Mouse (Mus musculus): Measurements from ENCODE around the gene Nemf. TPM values are rescaled to one million over a fixed set of nuclear protein-coding genes. Genes with fewer than 3 reads are reported as not detected.
"Not testable (repeated sequence)": the region's sequence is repeated elsewhere in the genome, so short reads cannot be mapped to it uniquely, and the experiment has no call there.

The Nemf gene
- total and polyA plus RNA-seq, 2 experiments, result 2.2 to 14.6 TPM

- H3K27me3 ChIP-seq (ENCODE audit: control insufficient read depth, insufficient read depth, low read length), result no peaks in the 10 kb centered on the region
- no peak overlapping the region for H3K9ac ChIP-seq (ENCODE audit: low read depth, low read length)
- no peaks in the 10 kb centered on the region for H3K79me2 ChIP-seq (ENCODE audit: control insufficient read depth, insufficient read depth, low read length)
- 48% methylated on average over 10 of the region's 10 CpGs for WGBS
- peak; percentile 68 for DNase-seq (ENCODE audit: extremely low read depth, low read depth, low spot score)
- no peaks in the 10 kb centered on the region for H3K36me3 ChIP-seq (ENCODE audit: control insufficient read depth, insufficient read depth, low read length)
- 0 out of 2 replicates have a peak, but pooled peaks cover 2% of the 10 kb centered on the region for H3K4me1 ChIP-seq (ENCODE audit: control insufficient read depth, insufficient read depth, low read length)
- TF ChIP-seq POLR2A (IDR thresholded peaks at IDR 0.05; ENCODE audit: extremely low read depth, insufficient read depth, low read length), result no peak
- no peak for TF ChIP-seq CTCF (IDR thresholded peaks at IDR 0.05; ENCODE audit: low read depth, low read length)
- H3K27ac ChIP-seq (replicated peaks; ENCODE audit: insufficient read depth, low read depth, low read length), result no peak overlapping the region
- no peak overlapping the region for H3K4me3 ChIP-seq (ENCODE audit: insufficient read depth, low read depth, low read length)
These were observed 36.1 kb upstream of the Nemf start for GRCm38 (mm10) chr12:69393076-69393475.

- DNase-seq (ENCODE audit: extremely low read depth, low read depth, low spot score), result no peak
- Histone ChIP-seq H3K9ac (ENCODE audit: low read depth, low read length) (no peak overlapping the region), H3K4me1 (ENCODE audit: control insufficient read depth, insufficient read depth, low read length) (0 out of 2 replicates have a peak, but pooled peaks cover 2% of the 10 kb centered on the region), H3K4me3 (ENCODE audit: insufficient read depth, low read depth, low read length) (no peak overlapping the region), H3K27me3 (ENCODE audit: control insufficient read depth, insufficient read depth, low read length) (no peaks in the 10 kb centered on the region), H3K27ac (replicated peaks; ENCODE audit: insufficient read depth, low read depth, low read length) (no peak overlapping the region), H3K79me2 (ENCODE audit: control insufficient read depth, insufficient read depth, low read length) (no peaks in the 10 kb centered on the region), H3K36me3 (ENCODE audit: control insufficient read depth, insufficient read depth, low read length) (no peaks in the 10 kb centered on the region)
- TF ChIP-seq CTCF (IDR thresholded peaks at IDR 0.05; ENCODE audit: low read depth, low read length), result no peak
- no peak for TF ChIP-seq POLR2A (IDR thresholded peaks at IDR 0.05; ENCODE audit: extremely low read depth, insufficient read depth, low read length)
- whole genome bisulfite sequencing, result 70% methylated on average over 7 of the region's 7 CpGs
These were observed 33.2 kb upstream of the Nemf start for GRCm38 (mm10) chr12:69390000-69390698.

GRCm38 (mm10) chr12:69389273-69389938 lies 32.4 kb upstream of the Nemf start:
- Histone ChIP-seq H3K9ac (ENCODE audit: low read depth, low read length) (no peak overlapping the region), H3K27me3 (ENCODE audit: control insufficient read depth, insufficient read depth, low read length) (no peaks in the 10 kb centered on the region), H3K4me3 (ENCODE audit: insufficient read depth, low read depth, low read length) (no peak overlapping the region), H3K36me3 (ENCODE audit: control insufficient read depth, insufficient read depth, low read length) (no peaks in the 10 kb centered on the region), H3K79me2 (ENCODE audit: control insufficient read depth, insufficient read depth, low read length) (no peaks in the 10 kb centered on the region), H3K27ac (replicated peaks; ENCODE audit: insufficient read depth, low read depth, low read length) (no peak overlapping the region), H3K4me1 (ENCODE audit: control insufficient read depth, insufficient read depth, low read length) (peaks cover 7% of the 10 kb centered on the region)
- TF ChIP-seq POLR2A (IDR thresholded peaks at IDR 0.05; ENCODE audit: extremely low read depth, insufficient read depth, low read length) (no peak), CTCF (IDR thresholded peaks at IDR 0.05; ENCODE audit: low read depth, low read length) (no peak)
- 80% methylated on average over 7 of the region's 7 CpGs for WGBS
- DNase-seq (ENCODE audit: extremely low read depth, low read depth, low spot score), result no peak

- Histone ChIP-seq H3K36me3 (ENCODE audit: control insufficient read depth, insufficient read depth, low read length) (no peaks in the 10 kb centered on the region), H3K27ac (replicated peaks; ENCODE audit: insufficient read depth, low read depth, low read length) (no peak overlapping the region), H3K4me1 (ENCODE audit: control insufficient read depth, insufficient read depth, low read length) (peaks cover 7% of the 10 kb centered on the region), H3K27me3 (ENCODE audit: control insufficient read depth, insufficient read depth, low read length) (no peaks in the 10 kb centered on the region), H3K9ac (ENCODE audit: low read depth, low read length) (no peak overlapping the region), H3K79me2 (ENCODE audit: control insufficient read depth, insufficient read depth, low read length) (no peaks in the 10 kb centered on the region), H3K4me3 (ENCODE audit: insufficient read depth, low read depth, low read length) (no peak overlapping the region)
- 94% methylated on average over 10 of the region's 10 CpGs for WGBS
- no peak for DNase-seq (ENCODE audit: extremely low read depth, low read depth, low spot score)
- TF ChIP-seq POLR2A (IDR thresholded peaks at IDR 0.05; ENCODE audit: extremely low read depth, insufficient read depth, low read length) (no peak), CTCF (IDR thresholded peaks at IDR 0.05; ENCODE audit: low read depth, low read length) (no peak)
These were observed 31.4 kb upstream of the Nemf start for GRCm38 (mm10) chr12:69388321-69388869.

GRCm38 (mm10) chr12:69386281-69386732 lies 29.3 kb upstream of the Nemf start:
- not testable (repeated sequence) for H3K4me3 ChIP-seq (ENCODE audit: insufficient read depth, low read depth, low read length); H3K9ac ChIP-seq (ENCODE audit: low read depth, low read length); H3K27me3 ChIP-seq (ENCODE audit: control insufficient read depth, insufficient read depth, low read length); H3K4me1 ChIP-seq (ENCODE audit: control insufficient read depth, insufficient read depth, low read length); H3K36me3 ChIP-seq (ENCODE audit: control insufficient read depth, insufficient read depth, low read length); H3K79me2 ChIP-seq (ENCODE audit: control insufficient read depth, insufficient read depth, low read length); DNase-seq (ENCODE audit: extremely low read depth, low read depth, low spot score); H3K27ac ChIP-seq (replicated peaks; ENCODE audit: insufficient read depth, low read depth, low read length)
- WGBS, result 71% methylated on average over 12 of the region's 12 CpGs

All from liver, adult 2 months (tissue).